Mouse (Mus musculus): ENCODE measurements around the gene Cdk15. TPM values are rescaled to one million over a fixed set of nuclear protein-coding genes. Genes with fewer than 3 reads are reported as not detected.

The Cdk15 gene
- polyA plus RNA-seq, 1 experiment from 2014 or later = 0.79 TPM

GRCm38 (mm10) chr1:59312187-59313153 is 55.8 kb downstream of the Cdk15 start:
- 75% methylated on average over 10 of the region's 10 CpGs for WGBS
- ATAC-seq (replicated peaks; ENCODE audit: insufficient number of reproducible peaks, low FRiP score, low TSS enrichment, low read depth) (no peak), DNase-seq (ENCODE audit: low spot score) (no peak)
- Histone ChIP-seq H3K4me2 (ENCODE audit: low read depth, low read length) (no peak overlapping the region), H3K36me3 (replicated peaks; ENCODE audit: control insufficient read depth, insufficient read depth, low read depth, low read length) (no peaks in the 10 kb centered on the region), H3K9ac (replicated peaks; ENCODE audit: low read length) (no peak overlapping the region), H3K9me3 (replicated peaks; ENCODE audit: control insufficient read depth, low read length) (no peaks in the 10 kb centered on the region), H3K4me3 (ENCODE audit: low read depth, low read length) (no peak overlapping the region), H3K27me3 (ENCODE audit: control insufficient read depth, insufficient read depth, low read length) (no peaks in the 10 kb centered on the region), H3K4me1 (ENCODE audit: control insufficient read depth, insufficient read depth, low read length) (no peaks in the 10 kb centered on the region), H3K27ac (replicated peaks; ENCODE audit: low read depth, low read length) (no peak overlapping the region)

GRCm38 (mm10) chr1:59313154-59313940 is 56.6 kb downstream of the Cdk15 start:
- 84% methylated on average over 8 of the region's 8 CpGs for WGBS
- H3K4me2 ChIP-seq (ENCODE audit: low read depth, low read length) = no peak overlapping the region
- no peak for ATAC-seq (replicated peaks; ENCODE audit: insufficient number of reproducible peaks, low FRiP score, low TSS enrichment, low read depth)
- no peak overlapping the region for H3K9ac ChIP-seq (replicated peaks; ENCODE audit: low read length)
- no peaks in the 10 kb centered on the region for H3K9me3 ChIP-seq (replicated peaks; ENCODE audit: control insufficient read depth, low read length)
- no peaks in the 10 kb centered on the region for H3K4me1 ChIP-seq (ENCODE audit: control insufficient read depth, insufficient read depth, low read length)
- no peak for DNase-seq (ENCODE audit: low spot score)
- H3K27ac ChIP-seq (replicated peaks; ENCODE audit: low read depth, low read length) = no peak overlapping the region
- H3K36me3 ChIP-seq (replicated peaks; ENCODE audit: control insufficient read depth, insufficient read depth, low read depth, low read length) = no peaks in the 10 kb centered on the region
- no peaks in the 10 kb centered on the region for H3K27me3 ChIP-seq (ENCODE audit: control insufficient read depth, insufficient read depth, low read length)
- H3K4me3 ChIP-seq (ENCODE audit: low read depth, low read length) = no peak overlapping the region

DNA sequence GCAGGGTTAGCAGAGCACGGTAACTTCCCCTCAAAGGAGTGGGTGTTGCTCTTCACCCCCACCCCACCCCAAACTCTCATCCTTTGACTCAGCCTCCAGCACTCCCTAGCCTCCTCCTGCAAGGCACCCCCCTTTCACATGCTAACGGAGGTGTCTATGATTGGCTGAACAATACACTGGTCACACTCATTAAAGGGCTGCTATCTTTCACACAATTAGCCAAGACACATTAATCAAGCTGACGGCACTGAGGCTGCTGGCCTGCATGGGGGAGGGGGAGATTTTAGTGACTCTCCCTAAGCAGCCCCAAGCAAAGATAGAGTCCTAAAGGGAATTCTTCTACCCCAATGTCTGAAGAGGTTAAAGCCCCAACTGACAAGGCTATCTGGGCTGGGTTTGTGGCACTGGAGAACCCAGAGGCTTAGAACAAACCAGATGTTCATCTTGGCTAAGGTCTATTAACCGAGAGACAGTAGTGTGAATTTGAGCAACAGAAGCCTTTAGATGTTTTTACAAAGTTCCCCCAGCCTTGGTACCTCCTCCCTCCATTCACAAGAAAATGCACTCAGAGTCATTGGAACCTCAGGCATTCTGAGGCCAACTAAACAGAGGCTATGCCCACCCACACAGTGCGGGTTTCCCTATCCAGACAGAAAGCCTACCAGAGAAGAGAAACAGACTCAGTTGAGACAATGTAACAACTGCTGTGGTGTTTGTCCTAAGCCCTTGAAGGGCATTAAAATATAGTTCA is 58.5 kb downstream of the Cdk15 start:
- Histone ChIP-seq H3K27ac (replicated peaks; ENCODE audit: low read depth, low read length) (no peak overlapping the region), H3K36me3 (replicated peaks; ENCODE audit: control insufficient read depth, insufficient read depth, low read depth, low read length) (no peaks in the 10 kb centered on the region), H3K27me3 (ENCODE audit: control insufficient read depth, insufficient read depth, low read length) (no peaks in the 10 kb centered on the region), H3K9me3 (replicated peaks; ENCODE audit: control insufficient read depth, low read length) (no peaks in the 10 kb centered on the region), H3K9ac (replicated peaks; ENCODE audit: low read length) (no peak overlapping the region), H3K4me3 (ENCODE audit: low read depth, low read length) (no peak overlapping the region), H3K4me2 (ENCODE audit: low read depth, low read length) (no peak overlapping the region), H3K4me1 (ENCODE audit: control insufficient read depth, insufficient read depth, low read length) (no peaks in the 10 kb centered on the region)
- ATAC-seq (replicated peaks; ENCODE audit: insufficient number of reproducible peaks, low FRiP score, low TSS enrichment, low read depth) (peak; percentile 83), DNase-seq (ENCODE audit: low spot score) (peak; percentile 37)
- 5% methylated on average over 5 of the region's 5 CpGs for WGBS

DNA sequence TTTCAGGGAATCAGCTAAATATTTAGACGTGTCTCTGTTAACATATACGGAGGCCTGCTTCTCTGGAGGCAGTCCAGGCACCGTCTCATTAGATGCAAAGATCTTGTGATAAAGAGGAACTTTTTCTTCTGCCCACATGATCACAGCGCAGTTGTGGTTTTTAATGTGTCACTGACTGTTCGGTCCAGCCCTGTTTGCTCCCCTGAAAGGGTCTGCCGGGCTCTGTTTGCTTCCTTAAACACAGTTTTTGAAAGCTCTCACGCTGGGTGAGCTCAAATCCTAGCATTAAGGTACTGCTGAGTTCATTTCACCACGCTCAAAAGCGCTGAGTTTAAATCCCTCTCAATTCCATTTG is 59.3 kb downstream of the Cdk15 start:
- H3K27me3 ChIP-seq (ENCODE audit: control insufficient read depth, insufficient read depth, low read length) = no peaks in the 10 kb centered on the region
- H3K4me1 ChIP-seq (ENCODE audit: control insufficient read depth, insufficient read depth, low read length) = no peaks in the 10 kb centered on the region
- H3K4me3 ChIP-seq (ENCODE audit: low read depth, low read length) = no peak overlapping the region
- H3K9ac ChIP-seq (replicated peaks; ENCODE audit: low read length) = no peak overlapping the region
- DNase-seq (ENCODE audit: low spot score) (peak; percentile 41), ATAC-seq (replicated peaks; ENCODE audit: insufficient number of reproducible peaks, low FRiP score, low TSS enrichment, low read depth) (no peak)
- H3K27ac ChIP-seq (replicated peaks; ENCODE audit: low read depth, low read length) = no peak overlapping the region
- no peaks in the 10 kb centered on the region for H3K9me3 ChIP-seq (replicated peaks; ENCODE audit: control insufficient read depth, low read length)
- no peak overlapping the region for H3K4me2 ChIP-seq (ENCODE audit: low read depth, low read length)
- 8% methylated on average over 9 of the region's 9 CpGs for WGBS
- no peaks in the 10 kb centered on the region for H3K36me3 ChIP-seq (replicated peaks; ENCODE audit: control insufficient read depth, insufficient read depth, low read depth, low read length)

GRCm38 (mm10) chr1:59316386-59317051 is 59.8 kb downstream of the Cdk15 start:
- Histone ChIP-seq H3K4me3 (ENCODE audit: low read depth, low read length) (no peak overlapping the region), H3K9me3 (replicated peaks; ENCODE audit: control insufficient read depth, low read length) (no peaks in the 10 kb centered on the region), H3K27ac (replicated peaks; ENCODE audit: low read depth, low read length) (no peak overlapping the region), H3K27me3 (ENCODE audit: control insufficient read depth, insufficient read depth, low read length) (no peaks in the 10 kb centered on the region), H3K4me1 (ENCODE audit: control insufficient read depth, insufficient read depth, low read length) (no peaks in the 10 kb centered on the region), H3K9ac (replicated peaks; ENCODE audit: low read length) (no peak overlapping the region), H3K36me3 (replicated peaks; ENCODE audit: control insufficient read depth, insufficient read depth, low read depth, low read length) (no peaks in the 10 kb centered on the region), H3K4me2 (ENCODE audit: low read depth, low read length) (no peak overlapping the region)
- 4% methylated on average over 6 of the region's 6 CpGs for WGBS
- ATAC-seq (replicated peaks; ENCODE audit: insufficient number of reproducible peaks, low FRiP score, low TSS enrichment, low read depth) (no peak), DNase-seq (ENCODE audit: low spot score) (peak; percentile 79)

GRCm38 (mm10) chr1:59317397-59317796 is 60.7 kb downstream of the Cdk15 start:
- WGBS = 85% methylated on average over 1 of the region's 1 CpGs
- H3K27ac ChIP-seq (replicated peaks; ENCODE audit: low read depth, low read length) = no peak overlapping the region
- H3K36me3 ChIP-seq (replicated peaks; ENCODE audit: control insufficient read depth, insufficient read depth, low read depth, low read length) = no peaks in the 10 kb centered on the region
- H3K4me3 ChIP-seq (ENCODE audit: low read depth, low read length) = no peak overlapping the region
- no peaks in the 10 kb centered on the region for H3K4me1 ChIP-seq (ENCODE audit: control insufficient read depth, insufficient read depth, low read length)
- DNase-seq (ENCODE audit: low spot score) = no peak
- no peak overlapping the region for H3K4me2 ChIP-seq (ENCODE audit: low read depth, low read length)
- H3K27me3 ChIP-seq (ENCODE audit: control insufficient read depth, insufficient read depth, low read length) = no peaks in the 10 kb centered on the region
- no peak for ATAC-seq (replicated peaks; ENCODE audit: insufficient number of reproducible peaks, low FRiP score, low TSS enrichment, low read depth)
- H3K9ac ChIP-seq (replicated peaks; ENCODE audit: low read length) = no peak overlapping the region
- H3K9me3 ChIP-seq (replicated peaks; ENCODE audit: control insufficient read depth, low read length) = no peaks in the 10 kb centered on the region

DNA sequence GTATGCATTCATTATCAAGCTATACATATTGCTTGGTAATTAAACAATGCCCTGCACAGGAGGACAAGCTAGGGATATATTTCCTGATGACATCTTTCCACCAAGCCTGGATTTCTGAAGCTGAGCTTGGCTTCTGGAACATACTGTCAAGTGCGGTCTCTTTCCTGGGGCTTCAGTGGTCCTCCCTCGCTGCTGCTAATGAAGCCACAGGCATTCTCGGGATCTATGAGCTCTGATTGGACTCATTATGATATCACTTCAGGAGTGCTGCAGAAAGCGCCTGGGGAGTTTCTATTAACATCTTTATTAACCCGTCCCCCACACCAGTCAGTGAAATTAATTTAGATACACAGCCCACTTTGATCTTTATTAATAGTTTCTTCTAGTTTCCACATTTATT is 62.2 kb downstream of the Cdk15 start:
- no peaks in the 10 kb centered on the region for H3K27me3 ChIP-seq (ENCODE audit: control insufficient read depth, insufficient read depth, low read length)
- ATAC-seq (replicated peaks; ENCODE audit: insufficient number of reproducible peaks, low FRiP score, low TSS enrichment, low read depth) (no peak), DNase-seq (ENCODE audit: low spot score) (no peak)
- WGBS = 55% methylated on average over 5 of the region's 5 CpGs
- H3K4me3 ChIP-seq (ENCODE audit: low read depth, low read length) = no peak overlapping the region
- no peak overlapping the region for H3K4me2 ChIP-seq (ENCODE audit: low read depth, low read length)
- H3K36me3 ChIP-seq (replicated peaks; ENCODE audit: control insufficient read depth, insufficient read depth, low read depth, low read length) = no peaks in the 10 kb centered on the region
- no peak overlapping the region for H3K27ac ChIP-seq (replicated peaks; ENCODE audit: low read depth, low read length)
- no peaks in the 10 kb centered on the region for H3K4me1 ChIP-seq (ENCODE audit: control insufficient read depth, insufficient read depth, low read length)
- H3K9me3 ChIP-seq (replicated peaks; ENCODE audit: control insufficient read depth, low read length) = no peaks in the 10 kb centered on the region
- H3K9ac ChIP-seq (replicated peaks; ENCODE audit: low read length) = no peak overlapping the region

Measured in embryonic facial prominence, embryonic 11.5 days (tissue).